Mouse (Mus musculus): ENCODE measurements around the gene Synpr.

Synpr gene

GRCm38 (mm10) chr14:13354154-13354553 is 69.6 kb downstream of the Synpr start:
- peak in 1 of 2 experiments; percentile 64 for DNase-seq (ENCODE audit: inconsistent age in 2 of 2, low spot score in 1 of 2)

GRCm38 (mm10) chr14:13355569-13356362 is 71.2 kb downstream of the Synpr start:
- peak; percentile 40 to 83 for DNase-seq (ENCODE audit: inconsistent age in 2 of 2, low spot score in 1 of 2)

- DNase-seq (ENCODE audit: inconsistent age in 2 of 2, low spot score in 1 of 2), result no peak
These were observed 72.6 kb downstream of the Synpr start for GRCm38 (mm10) chr14:13357101-13357667.

- no peak for DNase-seq (ENCODE audit: inconsistent age in 2 of 2, low spot score in 1 of 2)
These were observed 73.5 kb downstream of the Synpr start for GRCm38 (mm10) chr14:13358037-13358436.

GRCm38 (mm10) chr14:13361184-13361583 is 76.6 kb downstream of the Synpr start:
- no peak for DNase-seq (ENCODE audit: inconsistent age in 2 of 2, low spot score in 1 of 2)

GRCm38 (mm10) chr14:13361642-13362041 is 77.1 kb downstream of the Synpr start:
- DNase-seq (ENCODE audit: inconsistent age in 2 of 2, low spot score in 1 of 2), result peak in 1 of 2 experiments; percentile 24

- no peak for DNase-seq (ENCODE audit: inconsistent age in 2 of 2, low spot score in 1 of 2)
These were observed 83.7 kb downstream of the Synpr start for GRCm38 (mm10) chr14:13368309-13368708.

- DNase-seq (ENCODE audit: inconsistent age in 2 of 2, low spot score in 1 of 2), result no peak
These were observed 104.5 kb downstream of the Synpr start for GRCm38 (mm10) chr14:13389081-13389480.

- DNase-seq (ENCODE audit: inconsistent age in 2 of 2, low spot score in 1 of 2), result no peak
These were observed 105.4 kb downstream of the Synpr start for GRCm38 (mm10) chr14:13389954-13390353.

GRCm38 (mm10) chr14:13399226-13400020 is 114.8 kb downstream of the Synpr start:
- DNase-seq (ENCODE audit: inconsistent age in 2 of 2, low spot score in 1 of 2), result no peak

GRCm38 (mm10) chr14:13411636-13412035 is 127.1 kb downstream of the Synpr start:
- no peak for DNase-seq (ENCODE audit: inconsistent age in 2 of 2, low spot score in 1 of 2)

GRCm38 (mm10) chr14:13440723-13441122 is 156.1 kb downstream of the Synpr start:
- DNase-seq (ENCODE audit: inconsistent age in 2 of 2, low spot score in 1 of 2), result no peak

GRCm38 (mm10) chr14:13444908-13445307 is 160.3 kb downstream of the Synpr start:
- DNase-seq (ENCODE audit: inconsistent age in 2 of 2, low spot score in 1 of 2), result no peak

- no peak for DNase-seq (ENCODE audit: inconsistent age in 2 of 2, low spot score in 1 of 2)
These were observed 169.1 kb downstream of the Synpr start for GRCm38 (mm10) chr14:13453461-13454204.

- no peak for DNase-seq (ENCODE audit: inconsistent age in 2 of 2, low spot score in 1 of 2)
These were observed 170.4 kb downstream of the Synpr start for GRCm38 (mm10) chr14:13454991-13455390.

- DNase-seq (ENCODE audit: inconsistent age in 2 of 2, low spot score in 1 of 2), result peak in 1 of 2 experiments; percentile 46
These were observed 174.8 kb downstream of the Synpr start for GRCm38 (mm10) chr14:13459333-13459732.

GRCm38 (mm10) chr14:13469211-13469610 is 184.6 kb downstream of the Synpr start:
- DNase-seq (ENCODE audit: inconsistent age in 2 of 2, low spot score in 1 of 2), result no peak

GRCm38 (mm10) chr14:13477821-13478220 is 193.2 kb downstream of the Synpr start:
- no peak for DNase-seq (ENCODE audit: inconsistent age in 2 of 2, low spot score in 1 of 2)

- DNase-seq (ENCODE audit: inconsistent age in 2 of 2, low spot score in 1 of 2), result peak in 1 of 2 experiments; percentile 23
These were observed 220.8 kb downstream of the Synpr start for GRCm38 (mm10) chr14:13505355-13505754.

GRCm38 (mm10) chr14:13518608-13519139 is 234.1 kb downstream of the Synpr start:
- no peak for DNase-seq (ENCODE audit: inconsistent age in 2 of 2, low spot score in 1 of 2)

Measured in adrenal gland, adult (tissue).